Comparison of ENCODE assay signal across 9 mouse cellular contexts in genomic region chr14:121780942-121781531, GRCm38 (mm10). TPM values are rescaled to one million over a fixed set of nuclear protein-coding genes. Genes with fewer than 3 reads are reported as not detected.
DNase-seq lines count a peak whose midpoint lies in the region; ATAC-seq lines count a peak whose summit lies in the region.
"Had no signal": no experiment of that assay in that cellular context is flagged by ENCODE, and none has a peak within 500 bp of the region (broad histone marks: within the 10 kb centered on the region; RNA-seq: fewer than 3 reads in every experiment).

No protein-coding gene starts in this region.

- peak; percentile 84 for ATAC-seq in heart, embryonic 14.5 days (ENCODE audit: insufficient number of reproducible peaks, insufficient read depth, low FRiP score, low read depth)
- no peak for ATAC-seq in neural tube, embryonic 12.5 days (ENCODE audit: low FRiP score, low read depth)
- ATAC-seq: inflammation-experienced regulatory T-cells, adult 6 months had no signal

- no peak overlapping the region for H3K9ac ChIP-seq in heart, embryonic 14.5 days (ENCODE audit: low read length)
- 0 out of 2 replicates have a peak overlapping the region, but pooled peaks have one; percentile 27 for H3K9ac ChIP-seq in neural tube, embryonic 12.5 days

- H3K4me1 ChIP-seq in heart, embryonic 14.5 days (ENCODE audit: control insufficient read depth in 2 of 2, insufficient read depth in 2 of 2, low read length in 2 of 2): peaks cover 2 to 3% of the 10 kb centered on the region in 2 experiments; a peak in 2 of 4 replicates
- peaks cover 3% of the 10 kb centered on the region; the same call in 1 of the 2 replicates for H3K4me1 ChIP-seq in neural tube, embryonic 12.5 days

- no peaks in the 10 kb centered on the region for H3K27me3 ChIP-seq in heart, embryonic 14.5 days (ENCODE audit: control insufficient read depth, insufficient read depth, low read length)
- no peaks in the 10 kb centered on the region for H3K27me3 ChIP-seq in neural tube, embryonic 12.5 days (replicated peaks)

- H3K4me2 ChIP-seq in heart, embryonic 14.5 days (ENCODE audit: low read length): no peak overlapping the region
- no peak overlapping the region for H3K4me2 ChIP-seq in neural tube, embryonic 12.5 days (replicated peaks)

- 52% methylated on average over 12 of the region's 12 CpGs for whole genome bisulfite sequencing in heart, embryonic 14.5 days
- WGBS in neural tube, embryonic 12.5 days: 53% methylated on average over 12 of the region's 12 CpGs

- H3K27ac ChIP-seq in heart, embryonic 14.5 days (replicated peaks in 1 of 2; ENCODE audit: control insufficient read depth in 1 of 2, insufficient read depth in 1 of 2, low read depth in 2 of 2, low read length in 2 of 2): peak overlapping the region; percentile 82 to 86
- H3K27ac ChIP-seq in neural tube, embryonic 12.5 days: no peak overlapping the region

- H3K4me3 ChIP-seq in heart, embryonic 14.5 days (ENCODE audit: control insufficient read depth in 1 of 2, insufficient read depth in 1 of 2, low read depth in 1 of 2, low read length in 2 of 2): no peak overlapping the region
- H3K4me3 ChIP-seq in neural tube, embryonic 12.5 days: no peak overlapping the region

- H3K36me3 ChIP-seq in heart, embryonic 14.5 days (ENCODE audit: control insufficient read depth, insufficient read depth, low read length): no peaks in the 10 kb centered on the region
- H3K36me3 ChIP-seq in neural tube, embryonic 12.5 days: no peaks in the 10 kb centered on the region

- intact Hi-C loops in gastrocnemius, postnatal 14 days (cut with DNase I; ENCODE audit: low total_unique reads): no loop called here

- no peaks in the 10 kb centered on the region for H3K9me3 ChIP-seq in heart, embryonic 14.5 days (ENCODE audit: control insufficient read depth, low read length)
- no peaks in the 10 kb centered on the region for H3K9me3 ChIP-seq in neural tube, embryonic 12.5 days

- DNase-seq in gastrocnemius, postnatal 14 days: peak; percentile 13
- DNase-seq in gastrocnemius, postnatal 4 days (ENCODE audit: low spot score in 2 of 2): no peak
- peak; percentile 56 to 68 for DNase-seq in kidney, postnatal 36 days
- DNase-seq in adipocyte (ENCODE audit: low spot score): no peak
- no peak for DNase-seq in cerebellum, adult 9-10 months
- no peak for DNase-seq in ovary, adult 18-20 months (ENCODE audit: low spot score)

RNA-seq across cellular contexts. Expression of gene Dock9, which starts 16.6 kb away (rescaled TPM):
- total RNA-seq in gastrocnemius, postnatal 14 days (2021): 10 to 100 TPM; 23.3 to 29.3 TPM
- total RNA-seq in gastrocnemius, postnatal 4 days (2021): 10 to 100 TPM; 40.2 to 44.6 TPM
- 7.9 and 8.4 TPM in 2 replicates for polyA plus RNA-seq in heart, embryonic 14.5 days (2014; fragmentation: Nextera tagmentation; extraction: Ambion mirVana)
- 4.5 and 4.6 TPM in 2 replicates for polyA plus RNA-seq in neural tube, embryonic 12.5 days (2016; fragmentation: Nextera tagmentation; extraction: Ambion mirVana)

Comparison
In these comparisons a context has a peak if more than half of its experiments do, and no peak if none do; other contexts are left out.
1. DNase-seq: peak in gastrocnemius, postnatal 14 days (single experiment) and kidney, postnatal 36 days (2 of 2); none in gastrocnemius, postnatal 4 days (0 of 2), adipocyte (single experiment), cerebellum, adult 9-10 months (single experiment) and ovary, adult 18-20 months (single experiment).